Mouse (Mus musculus): ENCODE results near the gene Tm9sf4. TPM values are rescaled to one million over a fixed set of nuclear protein-coding genes. Genes with fewer than 3 reads are reported as not detected.

The Tm9sf4 gene
- total RNA-seq, 2 experiments from 2014 or later = 27.0 to 30.3 TPM

DNA sequence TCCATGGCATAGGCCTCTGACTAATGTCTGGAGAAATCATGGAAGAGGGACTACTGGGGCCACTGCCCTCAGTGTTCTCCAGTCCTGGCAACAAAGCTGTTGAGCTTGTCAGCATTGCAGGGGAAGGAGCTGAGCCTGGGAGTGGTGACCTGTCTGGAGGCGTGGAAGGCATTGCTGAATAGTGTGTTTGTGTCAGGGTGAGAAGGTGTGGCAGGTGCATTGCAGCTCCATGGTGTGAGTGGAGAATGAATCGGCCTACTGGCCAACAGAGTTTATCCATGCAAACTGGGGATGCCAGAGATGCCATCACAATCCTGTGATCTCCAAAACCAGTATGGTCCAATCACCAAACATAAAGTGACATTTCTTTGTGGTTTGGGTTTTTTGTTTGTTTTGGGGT is 95.5 kb downstream of the Tm9sf4 start:
- no peak for DNase-seq (ENCODE audit: low spot score)

DNA sequence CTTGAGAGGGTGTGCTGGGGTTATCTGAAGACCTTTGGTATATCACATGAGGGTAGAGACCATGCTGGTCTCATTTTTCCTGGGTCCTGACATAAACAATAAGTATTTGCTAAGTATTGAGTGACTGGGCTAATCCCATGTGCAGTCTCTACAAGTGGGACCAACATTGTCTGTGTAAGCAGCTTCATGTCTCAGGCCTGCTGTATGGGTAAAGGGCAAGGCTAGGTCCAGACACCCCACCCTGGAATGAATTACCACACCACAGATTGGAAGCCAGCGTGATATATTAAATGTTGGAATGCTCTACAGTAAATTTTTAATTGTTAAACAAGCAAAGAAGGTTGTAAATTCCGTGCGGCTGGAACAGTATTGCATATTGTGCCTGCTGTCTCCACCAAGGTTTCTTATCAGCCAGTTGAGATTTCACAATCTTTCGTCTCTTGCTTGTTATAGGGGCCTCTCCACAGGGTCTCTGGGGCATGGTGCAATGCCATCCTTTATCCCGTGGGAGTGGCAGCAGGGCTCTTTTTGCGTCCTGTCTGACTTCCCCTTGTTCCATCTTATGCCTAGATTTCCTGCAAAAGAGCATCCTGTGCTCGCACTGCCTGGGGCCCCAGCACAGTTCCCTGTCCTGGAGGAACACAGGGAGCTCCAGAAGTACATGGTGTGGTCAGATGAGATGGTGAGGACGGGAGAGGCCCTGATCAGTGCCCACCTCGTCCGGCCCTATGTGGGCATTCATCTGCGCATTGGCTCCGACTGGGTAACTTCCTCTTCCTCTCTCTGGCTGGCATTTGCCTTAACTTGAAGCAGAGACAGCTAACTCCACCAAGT is 98.1 kb downstream of the Tm9sf4 start:
- DNase-seq (ENCODE audit: low spot score) = no peak

Other genes starting within 250 kb of the Tm9sf4 start
- 100 to 1,000 TPM; 671 to 798 TPM for gene Mylk2, start 250.0 kb upstream of the Tm9sf4 start, total RNA-seq (2021)
- 1 to 10 TPM in 1 of 2 experiments, under 1 TPM in 1; 0.75 to 1.8 TPM for gene Foxs1, start 228.1 kb upstream of the Tm9sf4 start, total RNA-seq (2021)
- under 1 TPM; 0.26 to 0.34 TPM for gene Dusp15, start 209.6 kb upstream of the Tm9sf4 start, total RNA-seq (2021)
- not detected for gene Ttll9, start 198.8 kb upstream of the Tm9sf4 start, total RNA-seq (2021)
- gene Pdrg1, start 145.9 kb upstream of the Tm9sf4 start, total RNA-seq (2021) = 10 to 100 TPM; 72.1 to 77.5 TPM
- gene Xkr7, start 129.5 kb upstream of the Tm9sf4 start, total RNA-seq (2021) = not detected
- gene Ccm2l, start 95.3 kb upstream of the Tm9sf4 start, total RNA-seq (2021) = 1 to 10 TPM; 3.3 to 4.1 TPM
- gene Hck, start 52.8 kb upstream of the Tm9sf4 start, total RNA-seq (2021) = under 1 TPM; 0.18 to 0.28 TPM
- gene Tspyl3, start 64.1 kb downstream of the Tm9sf4 start, total RNA-seq (2021) = under 1 TPM; 0.32 to 0.52 TPM
- 1 to 10 TPM; 2.6 to 3.1 TPM for gene Plagl2, start 80.1 kb downstream of the Tm9sf4 start, total RNA-seq (2021)
- 1 to 10 TPM; 7.3 to 9.5 TPM for gene Pofut1, start 80.2 kb downstream of the Tm9sf4 start, total RNA-seq (2021)
- gene Kif3b, start 130.1 kb downstream of the Tm9sf4 start, total RNA-seq (2021) = 1 to 10 TPM; 3.0 to 3.8 TPM
- 1 to 10 TPM; 8.4 to 9.2 TPM for gene Asxl1, start 184.5 kb downstream of the Tm9sf4 start, total RNA-seq (2021)

Data from gastrocnemius, adult 18-20 months (tissue).